Mouse (Mus musculus): ENCODE data around the gene Nhlrc4.

Nhlrc4 gene

GRCm38 (mm10) chr17:25944366-25945163 is at the start of gene Nhlrc4, which contains the start of gene Pigq:
Nhlrc4 (minus strand) TSS chr17:25944961.
Pigq (minus strand) TSS chr17:25944936.
- no peak for TF ChIP-seq GATA4 (IDR thresholded peaks at IDR 0.05; ENCODE audit: insufficient replicate concordance, low read length)

- TF ChIP-seq GATA4 (IDR thresholded peaks at IDR 0.05; ENCODE audit: insufficient replicate concordance, low read length): no peak
Measured at GRCm38 (mm10) chr17:25993489-25993888, 48.7 kb upstream of the Nhlrc4 start.

- TF ChIP-seq GATA4 (IDR thresholded peaks at IDR 0.05; ENCODE audit: insufficient replicate concordance, low read length): no peak
Measured at GRCm38 (mm10) chr17:25992274-25992673, 47.5 kb upstream of the Nhlrc4 start.

GRCm38 (mm10) chr17:25990331-25990730 is 45.6 kb upstream of the Nhlrc4 start:
- TF ChIP-seq GATA4 (IDR thresholded peaks at IDR 0.05; ENCODE audit: insufficient replicate concordance, low read length): no peak

GRCm38 (mm10) chr17:25985306-25986294 is 40.8 kb upstream of the Nhlrc4 start, which contains the start of gene Capn15:
Capn15 (minus strand) TSS chr17:25985796.
- TF ChIP-seq GATA4 (IDR thresholded peaks at IDR 0.05; ENCODE audit: insufficient replicate concordance, low read length): peak; percentile 51; the same call in 1 of the 2 replicates

GRCm38 (mm10) chr17:25984556-25985305 is 40.0 kb upstream of the Nhlrc4 start:
- no peak for TF ChIP-seq GATA4 (IDR thresholded peaks at IDR 0.05; ENCODE audit: insufficient replicate concordance, low read length)

- no peak for TF ChIP-seq GATA4 (IDR thresholded peaks at IDR 0.05; ENCODE audit: insufficient replicate concordance, low read length)
Measured at GRCm38 (mm10) chr17:25984066-25984465, 39.3 kb upstream of the Nhlrc4 start.

- no peak for TF ChIP-seq GATA4 (IDR thresholded peaks at IDR 0.05; ENCODE audit: insufficient replicate concordance, low read length)
Measured at GRCm38 (mm10) chr17:25982913-25983312, 38.2 kb upstream of the Nhlrc4 start.

GRCm38 (mm10) chr17:25980854-25981253 is 36.1 kb upstream of the Nhlrc4 start:
- TF ChIP-seq GATA4 (IDR thresholded peaks at IDR 0.05; ENCODE audit: insufficient replicate concordance, low read length): no peak

GRCm38 (mm10) chr17:25979829-25980738 is 35.3 kb upstream of the Nhlrc4 start:
- peak; percentile 17; the same call in 1 of the 2 replicates for TF ChIP-seq GATA4 (IDR thresholded peaks at IDR 0.05; ENCODE audit: insufficient replicate concordance, low read length)

- TF ChIP-seq GATA4 (IDR thresholded peaks at IDR 0.05; ENCODE audit: insufficient replicate concordance, low read length): no peak
Measured at GRCm38 (mm10) chr17:25970954-25971707, 26.4 kb upstream of the Nhlrc4 start.

GRCm38 (mm10) chr17:25970448-25970847 is 25.7 kb upstream of the Nhlrc4 start:
- no peak for TF ChIP-seq GATA4 (IDR thresholded peaks at IDR 0.05; ENCODE audit: insufficient replicate concordance, low read length)

GRCm38 (mm10) chr17:25968176-25968575 is 23.4 kb upstream of the Nhlrc4 start:
- TF ChIP-seq GATA4 (IDR thresholded peaks at IDR 0.05; ENCODE audit: insufficient replicate concordance, low read length): no peak

Data from liver, adult (tissue).